Mouse (Mus musculus): ENCODE measurements around the gene Rnd1. TPM values are rescaled to one million over a fixed set of nuclear protein-coding genes. Genes with fewer than 3 reads are reported as not detected.
A peak's percentile ranks its signal among the peaks of the same experiment; 100 is the strongest.

Rnd1 gene
- polyA plus RNA-seq, 1 experiment from 2014 or later = 1.1 TPM

DNA sequence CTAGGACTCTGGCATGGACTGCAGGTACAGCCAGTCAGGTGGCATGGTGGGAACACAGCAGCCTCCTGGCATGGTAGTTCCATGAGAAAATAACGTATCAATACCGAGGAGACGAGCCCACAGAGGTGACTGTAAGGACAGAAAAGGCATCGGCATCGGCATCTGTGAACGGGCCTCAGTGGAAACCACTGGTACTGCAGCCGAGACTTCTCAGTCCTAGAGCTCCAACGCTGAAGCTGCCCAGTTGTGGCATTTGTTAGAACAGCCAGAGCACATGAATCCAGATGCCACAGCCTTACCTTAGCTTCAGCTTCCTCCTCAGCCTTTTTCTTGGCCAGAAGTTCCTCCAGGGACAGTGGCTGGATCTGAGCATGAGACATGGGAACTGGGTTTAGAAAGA lies 25.1 kb downstream of the Rnd1 start:
- ATAC-seq (ENCODE audit: low FRiP score, low read depth) = no peak
- Histone ChIP-seq H3K9ac (no peak overlapping the region), H3K27me3 (no peaks in the 10 kb centered on the region), H3K4me2 (replicated peaks) (no peak overlapping the region), H3K9me3 (no peaks in the 10 kb centered on the region), H3K4me1 (no peaks in the 10 kb centered on the region), H3K4me3 (no peak overlapping the region), H3K27ac (no peak overlapping the region), H3K36me3 (peaks cover 100% of the 10 kb centered on the region)
- 94% methylated on average over 8 of the region's 8 CpGs for WGBS

DNA sequence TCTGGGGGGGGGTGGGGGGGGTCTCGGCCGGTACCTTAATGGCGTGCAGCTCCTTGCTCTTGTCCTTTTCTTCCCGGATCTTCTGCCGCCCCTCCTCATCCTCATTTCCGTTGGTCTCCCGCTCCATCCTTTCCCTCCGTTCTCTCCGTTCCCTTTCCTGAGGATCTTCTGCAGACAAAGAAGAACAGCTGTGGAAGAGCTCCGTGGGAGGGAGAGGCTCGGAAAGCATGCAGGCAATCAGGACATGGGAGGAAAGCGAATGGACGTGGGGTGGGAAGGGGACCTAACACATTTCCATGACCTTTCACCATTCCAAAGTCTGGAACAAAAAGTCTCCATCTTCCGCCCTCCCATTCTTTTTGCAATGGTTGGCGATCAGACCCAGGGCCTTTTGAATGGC lies 25.8 kb downstream of the Rnd1 start:
- H3K36me3 ChIP-seq = peaks cover 100% of the 10 kb centered on the region
- no peaks in the 10 kb centered on the region for H3K27me3 ChIP-seq
- H3K27ac ChIP-seq = no peak overlapping the region
- no peak overlapping the region for H3K4me3 ChIP-seq
- H3K9ac ChIP-seq = no peak overlapping the region
- no peaks in the 10 kb centered on the region for H3K4me1 ChIP-seq
- no peak for ATAC-seq (ENCODE audit: low FRiP score, low read depth)
- H3K4me2 ChIP-seq (replicated peaks) = no peak overlapping the region
- WGBS = 90% methylated on average over 15 of the region's 15 CpGs
- no peaks in the 10 kb centered on the region for H3K9me3 ChIP-seq

- Histone ChIP-seq H3K36me3 (peaks cover 100% of the 10 kb centered on the region), H3K27me3 (no peaks in the 10 kb centered on the region), H3K4me3 (no peak overlapping the region), H3K27ac (no peak overlapping the region), H3K9me3 (no peaks in the 10 kb centered on the region), H3K4me1 (no peaks in the 10 kb centered on the region), H3K9ac (no peak overlapping the region), H3K4me2 (replicated peaks) (no peak overlapping the region)
- WGBS = 87% methylated on average over 3 of the region's 3 CpGs
- no peak for ATAC-seq (ENCODE audit: low FRiP score, low read depth)
Observed at GRCm38 (mm10) chr15:98648071-98648470, 29.2 kb downstream of the Rnd1 start.

DNA sequence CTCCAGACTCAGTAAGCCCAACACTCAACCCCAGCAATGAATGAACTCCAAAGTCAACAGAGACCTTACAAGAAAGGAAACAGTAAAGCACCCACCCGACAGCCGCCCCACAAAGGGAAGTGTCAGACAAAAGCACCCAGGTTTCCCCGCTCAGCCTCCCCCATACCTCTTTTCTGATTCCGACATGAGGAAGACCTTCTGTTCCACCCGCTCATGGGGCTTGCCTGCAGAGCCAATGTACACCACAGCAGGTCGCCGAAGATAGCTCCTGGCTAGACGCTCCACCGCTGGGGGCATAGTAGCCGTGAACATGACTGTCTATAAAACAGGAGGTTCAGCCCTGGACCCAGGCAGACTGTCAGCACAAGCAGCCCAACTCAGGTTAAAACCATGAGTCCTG lies 30.0 kb downstream of the Rnd1 start:
- H3K27me3 ChIP-seq = no peaks in the 10 kb centered on the region
- no peaks in the 10 kb centered on the region for H3K9me3 ChIP-seq
- H3K9ac ChIP-seq = no peak overlapping the region
- H3K4me1 ChIP-seq = no peaks in the 10 kb centered on the region
- H3K4me2 ChIP-seq (replicated peaks) = no peak overlapping the region
- no peak overlapping the region for H3K4me3 ChIP-seq
- ATAC-seq (ENCODE audit: low FRiP score, low read depth) = no peak
- H3K27ac ChIP-seq = no peak overlapping the region
- 92% methylated on average over 10 of the region's 10 CpGs for WGBS
- H3K36me3 ChIP-seq = peaks cover 100% of the 10 kb centered on the region

- no peak for ATAC-seq (ENCODE audit: low FRiP score, low read depth)
- H3K36me3 ChIP-seq = peaks cover 100% of the 10 kb centered on the region
- no peaks in the 10 kb centered on the region for H3K4me1 ChIP-seq
- H3K4me2 ChIP-seq (replicated peaks) = no peak overlapping the region
- no peak overlapping the region for H3K27ac ChIP-seq
- no peak overlapping the region for H3K9ac ChIP-seq
- H3K9me3 ChIP-seq = no peaks in the 10 kb centered on the region
- no peaks in the 10 kb centered on the region for H3K27me3 ChIP-seq
- whole genome bisulfite sequencing = 77% methylated on average over 8 of the region's 8 CpGs
- H3K4me3 ChIP-seq = no peak overlapping the region
Observed at GRCm38 (mm10) chr15:98646737-98647136, 30.5 kb downstream of the Rnd1 start.

DNA sequence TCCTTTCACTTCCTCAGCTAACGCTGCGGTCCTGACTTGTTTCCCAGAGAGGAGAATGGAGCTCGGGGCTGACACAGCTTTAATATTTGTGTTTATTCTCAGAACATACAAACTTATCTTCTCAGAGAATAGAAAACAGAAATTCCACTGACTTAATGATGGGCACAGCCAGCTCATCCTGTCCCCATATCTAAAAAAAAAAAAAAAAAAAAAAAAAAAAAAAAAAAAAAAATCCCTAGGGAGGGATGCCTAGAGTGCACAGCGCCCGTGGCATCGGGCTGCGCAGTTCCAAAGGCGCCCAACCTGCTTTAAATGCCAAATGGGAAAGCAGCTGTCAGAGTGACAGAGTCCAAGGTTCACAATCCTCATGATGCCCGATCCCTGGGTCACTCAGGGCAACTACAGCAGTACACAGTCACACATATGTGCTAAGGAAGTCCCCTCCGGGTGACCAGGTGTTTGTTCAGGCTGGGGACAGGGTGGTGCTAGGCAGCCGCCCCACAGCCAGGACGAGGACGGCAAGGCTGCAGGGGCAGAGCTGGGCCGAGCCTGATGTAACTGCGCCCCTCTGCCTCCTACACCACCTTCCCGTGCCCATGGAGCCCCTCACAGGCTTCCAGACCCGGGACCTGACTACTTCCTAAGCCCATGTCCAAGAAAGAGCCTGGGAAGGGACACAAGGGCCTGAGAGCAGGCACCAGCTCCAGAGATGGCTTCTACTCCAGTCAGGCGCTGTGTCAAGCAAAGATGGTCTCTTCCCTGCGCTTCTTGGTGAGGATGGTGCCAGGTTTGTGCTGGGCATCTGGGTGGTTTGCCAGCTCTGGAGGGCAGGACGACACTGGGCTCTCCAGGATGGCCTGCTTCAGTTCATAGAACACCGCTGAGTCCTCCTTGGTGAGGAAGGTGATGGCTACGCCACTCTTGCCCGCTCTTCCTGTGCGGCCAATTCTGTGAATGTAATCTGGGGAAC lies 31.9 kb downstream of the Rnd1 start:
- ATAC-seq (ENCODE audit: low FRiP score, low read depth) = no peak
- no peaks in the 10 kb centered on the region for H3K4me1 ChIP-seq
- no peak overlapping the region for H3K4me2 ChIP-seq (replicated peaks)
- H3K4me3 ChIP-seq = no peak overlapping the region
- H3K36me3 ChIP-seq = peaks cover 99% of the 10 kb centered on the region
- H3K27me3 ChIP-seq = no peaks in the 10 kb centered on the region
- H3K9ac ChIP-seq = no peak overlapping the region
- WGBS = 91% methylated on average over 24 of the region's 24 CpGs
- no peaks in the 10 kb centered on the region for H3K9me3 ChIP-seq
- no peak overlapping the region for H3K27ac ChIP-seq

DNA sequence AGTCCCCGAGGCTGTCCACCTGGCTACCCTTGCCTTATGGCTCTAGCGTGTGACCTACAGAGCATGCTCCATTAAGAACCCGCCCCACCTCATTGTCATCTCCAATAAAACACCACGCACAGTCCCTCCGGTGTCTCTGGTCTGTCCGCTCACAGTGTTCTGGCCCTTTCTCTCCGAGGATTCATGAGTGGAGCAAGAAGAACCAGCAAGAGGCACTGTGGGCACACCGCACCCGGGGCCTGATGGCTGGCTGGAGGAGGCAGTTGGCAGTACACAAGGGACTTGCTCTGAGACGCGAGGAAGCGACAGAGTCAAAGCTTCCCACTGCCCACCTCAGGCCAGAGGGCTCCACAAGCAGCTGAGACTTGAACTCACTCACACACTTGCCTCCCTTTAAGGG lies 32.9 kb downstream of the Rnd1 start:
- Histone ChIP-seq H3K4me2 (replicated peaks) (no peak overlapping the region), H3K36me3 (peaks cover 99% of the 10 kb centered on the region), H3K9me3 (no peaks in the 10 kb centered on the region), H3K9ac (no peak overlapping the region), H3K27me3 (no peaks in the 10 kb centered on the region), H3K27ac (no peak overlapping the region), H3K4me3 (no peak overlapping the region), H3K4me1 (peaks cover 5% of the 10 kb centered on the region; the same call in 1 of the 2 replicates)
- 88% methylated on average over 12 of the region's 12 CpGs for WGBS
- ATAC-seq (ENCODE audit: low FRiP score, low read depth) = no peak

GRCm38 (mm10) chr15:98640157-98640556 lies 37.1 kb downstream of the Rnd1 start:
- Histone ChIP-seq H3K36me3 (peaks cover 62% of the 10 kb centered on the region), H3K4me2 (replicated peaks) (no peak overlapping the region), H3K27me3 (peaks cover 9% of the 10 kb centered on the region), H3K27ac (no peak overlapping the region; the same call in 1 of the 2 replicates), H3K4me3 (no peak overlapping the region), H3K9ac (no peak overlapping the region; the same call in 1 of the 2 replicates), H3K4me1 (peaks cover 28% of the 10 kb centered on the region), H3K9me3 (no peaks in the 10 kb centered on the region)
- ATAC-seq (ENCODE audit: low FRiP score, low read depth) = no peak
- 18% methylated on average over 8 of the region's 8 CpGs for WGBS

- no peak overlapping the region for H3K9ac ChIP-seq
- H3K27me3 ChIP-seq = peaks cover 30% of the 10 kb centered on the region
- no peak overlapping the region for H3K4me3 ChIP-seq
- ATAC-seq (ENCODE audit: low FRiP score, low read depth) = no peak
- no peak overlapping the region for H3K27ac ChIP-seq
- H3K4me2 ChIP-seq (replicated peaks) = no peak overlapping the region
- 46% methylated on average over 3 of the region's 3 CpGs for WGBS
- peaks cover 32% of the 10 kb centered on the region for H3K36me3 ChIP-seq
- peaks cover 49% of the 10 kb centered on the region for H3K4me1 ChIP-seq
- no peaks in the 10 kb centered on the region for H3K9me3 ChIP-seq
Observed at GRCm38 (mm10) chr15:98637155-98637554, 40.1 kb downstream of the Rnd1 start.

DNA sequence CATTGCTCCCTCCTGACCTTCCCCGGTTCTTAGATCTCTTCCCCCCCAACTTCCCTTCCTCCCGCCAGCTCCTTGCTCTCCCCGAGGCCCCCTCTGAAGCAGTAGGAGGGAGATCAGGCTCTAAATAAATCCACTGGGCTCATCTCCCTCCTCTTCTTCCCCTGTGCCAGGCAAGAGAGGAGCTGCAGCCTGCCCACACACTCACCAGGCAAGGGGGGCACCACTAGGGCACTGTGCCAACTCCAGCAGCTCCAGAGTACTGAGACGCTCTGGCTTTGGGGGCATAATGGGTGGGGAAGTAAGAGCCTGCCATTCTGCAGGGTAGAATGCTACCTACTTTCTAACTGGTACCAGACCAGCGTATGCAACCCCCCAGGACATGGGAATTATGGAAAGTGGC lies 40.7 kb downstream of the Rnd1 start:
- WGBS = 41% methylated on average over 5 of the region's 5 CpGs

GRCm38 (mm10) chr15:98635291-98635841 lies 41.9 kb downstream of the Rnd1 start:
- Histone ChIP-seq H3K4me2 (replicated peaks) (peak overlapping the region; percentile 93), H3K36me3 (peaks cover 14% of the 10 kb centered on the region), H3K4me3 (peak overlapping the region; percentile 81), H3K9ac (peak overlapping the region; percentile 83), H3K27ac (no peak overlapping the region), H3K27me3 (peaks cover 46% of the 10 kb centered on the region), H3K4me1 (peaks cover 66% of the 10 kb centered on the region), H3K9me3 (no peaks in the 10 kb centered on the region)
- no peak for ATAC-seq (ENCODE audit: low FRiP score, low read depth)
- under 1% methylated on average over 21 of the region's 21 CpGs for WGBS

More for the DNA sequence above, 40.7 kb downstream of the Rnd1 start:
- peaks cover 54% of the 10 kb centered on the region for H3K4me1 ChIP-seq
- no peak overlapping the region for H3K27ac ChIP-seq
- peak overlapping the region; percentile 81 for H3K4me3 ChIP-seq
- H3K27me3 ChIP-seq = peaks cover 35% of the 10 kb centered on the region
- peaks cover 26% of the 10 kb centered on the region for H3K36me3 ChIP-seq
- H3K4me2 ChIP-seq (replicated peaks) = peak overlapping the region; percentile 93
- no peak for ATAC-seq (ENCODE audit: low FRiP score, low read depth)
- no peaks in the 10 kb centered on the region for H3K9me3 ChIP-seq
- no peak overlapping the region for H3K9ac ChIP-seq

GRCm38 (mm10) chr15:98634541-98635081 lies 42.6 kb downstream of the Rnd1 start:
- ATAC-seq (ENCODE audit: low FRiP score, low read depth) = peak; percentile 62
- no peaks in the 10 kb centered on the region for H3K9me3 ChIP-seq
- peak overlapping the region; percentile 72; the same call in 1 of the 2 replicates for H3K27ac ChIP-seq
- peaks cover 66% of the 10 kb centered on the region for H3K4me1 ChIP-seq
- H3K4me3 ChIP-seq = peak overlapping the region; percentile 81
- H3K27me3 ChIP-seq = peaks cover 52% of the 10 kb centered on the region
- peak overlapping the region; percentile 83 for H3K9ac ChIP-seq
- WGBS = under 1% methylated on average over 56 of the region's 65 CpGs
- peak overlapping the region; percentile 93 for H3K4me2 ChIP-seq (replicated peaks)
- peaks cover 8% of the 10 kb centered on the region for H3K36me3 ChIP-seq

All from limb, embryonic 13.5 days (tissue).